Mouse (Mus musculus) kidney, adult 11 months (tissue): ENCODE measurements around the gene Klk1b27.
"Not testable (repeated sequence)": the region's sequence is repeated elsewhere in the genome, so short reads cannot be mapped to it uniquely, and the experiment has no call there.

Source experiments
- DNase-seq: peaks from one replicate; pipeline ENCODE4 v3.0.0; 2022

The Klk1b27 gene

DNA sequence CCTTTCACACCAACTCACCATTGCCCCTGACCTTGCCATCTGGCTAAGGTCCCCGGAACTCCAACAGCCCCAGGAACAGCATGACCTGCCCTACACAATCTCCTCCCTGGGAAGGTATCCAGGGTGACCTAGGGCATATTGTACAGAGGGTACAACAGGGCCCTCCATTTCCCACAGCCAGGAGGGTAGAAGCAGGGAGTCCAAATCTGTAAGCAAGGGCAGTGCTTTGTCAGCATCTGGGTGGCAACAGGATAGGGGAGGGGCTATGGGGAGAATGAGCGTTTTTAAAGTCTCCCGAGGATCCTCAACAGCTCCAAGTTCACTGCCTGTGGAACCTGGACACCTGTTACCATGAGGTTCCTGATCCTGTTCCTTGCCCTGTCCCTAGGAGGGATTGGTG is at the start of gene Klk1b27:
Klk1b27 (plus strand) TSS at position 301 of the 400 bp plus-strand sequence.
- not testable (repeated sequence) for DNase-seq

DNA sequence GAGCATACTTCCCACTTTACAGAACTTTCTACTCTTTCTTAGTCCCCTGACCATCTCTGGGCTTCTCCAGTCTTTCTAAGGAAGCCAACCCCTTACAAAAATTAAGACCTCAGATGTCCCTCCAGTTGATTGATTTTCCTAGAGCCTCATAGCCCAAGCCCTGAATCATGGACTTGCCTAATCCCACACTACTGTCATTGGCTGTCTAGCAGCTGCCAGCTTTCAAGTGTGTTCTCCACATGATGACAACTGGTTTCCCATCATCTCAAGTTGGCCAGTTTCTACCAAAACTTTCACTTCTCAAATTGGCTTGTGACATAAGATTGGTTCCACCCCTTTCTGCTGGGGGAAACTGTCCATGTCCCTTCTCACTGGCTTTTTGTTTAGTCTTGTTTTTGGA is 47.2 kb upstream of the Klk1b27 start:
- DNase-seq = no peak

DNA sequence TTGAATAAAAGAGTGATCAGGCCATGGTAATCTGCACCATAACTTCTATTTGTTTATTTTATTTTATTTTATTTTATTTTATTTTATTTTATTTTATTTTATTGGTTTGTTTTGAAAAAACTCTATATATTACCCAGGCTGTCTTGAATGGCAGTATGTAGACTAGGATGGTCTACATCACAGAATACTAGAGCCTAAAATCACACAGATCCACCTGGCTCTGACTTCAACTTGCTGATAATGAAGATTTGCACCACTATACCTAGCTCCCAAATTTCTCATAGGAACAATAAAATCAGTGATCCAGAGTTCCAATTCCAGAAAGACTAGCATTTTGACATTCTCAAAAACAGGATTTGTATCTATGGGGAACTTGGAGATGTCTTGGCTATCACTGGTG is 40.2 kb upstream of the Klk1b27 start, which contains the start of gene Klk1b26:
Klk1b26 (plus strand) TSS at position 301 of the 400 bp plus-strand sequence.
- not testable (repeated sequence) for DNase-seq

GRCm38 (mm10) chr7:44014666-44015065 is 37.4 kb upstream of the Klk1b27 start:
- not testable (repeated sequence) for DNase-seq

DNA sequence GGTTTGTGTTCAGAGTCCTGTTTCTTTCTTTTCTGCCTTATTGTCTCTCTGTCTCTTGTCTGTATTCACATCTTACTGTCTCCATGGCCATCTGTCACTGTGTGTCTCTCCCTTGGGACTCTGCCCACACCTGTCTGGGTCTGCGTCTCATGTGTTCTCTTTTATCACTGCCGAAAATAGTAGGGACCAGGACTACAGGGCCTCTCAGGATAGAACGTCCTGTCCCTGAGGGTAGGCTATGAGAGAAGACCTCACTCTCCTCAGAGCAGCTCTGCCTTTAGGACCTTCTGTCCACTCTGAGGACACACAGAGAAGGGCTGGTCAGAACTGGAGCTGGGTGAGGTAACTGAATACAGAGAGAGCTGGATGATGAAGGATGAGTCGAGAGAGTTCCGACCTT is 37.0 kb upstream of the Klk1b27 start:
- no peak for DNase-seq

DNA sequence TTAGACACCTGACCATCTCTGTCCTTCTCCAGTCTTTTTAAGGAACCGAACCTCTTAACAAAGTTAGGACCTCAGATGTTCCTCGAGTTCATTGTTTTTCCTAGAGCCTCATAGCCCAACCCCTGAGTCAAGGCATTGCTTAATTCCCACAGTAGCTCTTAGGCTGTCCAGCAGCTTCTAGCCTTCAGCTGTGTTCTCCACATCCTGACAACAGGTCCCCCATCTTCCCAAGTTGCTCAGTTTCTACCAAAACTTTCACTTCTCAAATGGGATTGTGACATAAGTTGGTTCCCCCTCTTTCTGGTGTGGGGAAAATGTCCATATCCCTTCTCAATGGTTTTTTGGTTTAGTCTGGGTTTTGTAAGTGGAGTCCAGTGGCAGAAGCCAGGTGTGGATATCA is 20.0 kb downstream of the Klk1b27 start:
- DNase-seq = no peak

GRCm38 (mm10) chr7:44077703-44078102 is 25.6 kb downstream of the Klk1b27 start:
- no peak for DNase-seq

- DNase-seq = no peak
These were observed 44.0 kb downstream of the Klk1b27 start for GRCm38 (mm10) chr7:44096111-44096510.

GRCm38 (mm10) chr7:44102028-44102427 is 49.9 kb downstream of the Klk1b27 start, which contains the start of gene Klk1b21:
Gene Klk1b21, plus strand, starts transcription at chr7:44102328.
- DNase-seq = not testable (repeated sequence)
